Mouse (Mus musculus) stomach, postnatal 0 days (tissue): ENCODE measurements around the gene Zfp36l1.

ENCODE experiments used
- CTCF ChIP-seq: IDR thresholded peaks from 2 replicates; pipeline ENCODE4 v1.5.1; 2016; ENCODE audit warnings: antibody characterized with exemption, low read depth, mild to moderate bottlenecking, moderate library complexity
- EP300 ChIP-seq: optimal IDR thresholded peaks from 2 replicates; pipeline ENCODE3; 2016; ENCODE audit warnings: antibody characterized with exemption

GRCm38 (mm10) chr12:80137246-80137645 lies 24.4 kb upstream of the Zfp36l1 start:
- TF ChIP-seq CTCF (no peak), EP300 (no peak)
